Mouse (Mus musculus): ENCODE measurements at regions not wholly inside any gene's neighbourhood (a gene's known extent, or its start where the extent isn't known, plus 50 kb on each side); places are given as distances from the start of the nearest gene placed in this dataset.

DNA sequence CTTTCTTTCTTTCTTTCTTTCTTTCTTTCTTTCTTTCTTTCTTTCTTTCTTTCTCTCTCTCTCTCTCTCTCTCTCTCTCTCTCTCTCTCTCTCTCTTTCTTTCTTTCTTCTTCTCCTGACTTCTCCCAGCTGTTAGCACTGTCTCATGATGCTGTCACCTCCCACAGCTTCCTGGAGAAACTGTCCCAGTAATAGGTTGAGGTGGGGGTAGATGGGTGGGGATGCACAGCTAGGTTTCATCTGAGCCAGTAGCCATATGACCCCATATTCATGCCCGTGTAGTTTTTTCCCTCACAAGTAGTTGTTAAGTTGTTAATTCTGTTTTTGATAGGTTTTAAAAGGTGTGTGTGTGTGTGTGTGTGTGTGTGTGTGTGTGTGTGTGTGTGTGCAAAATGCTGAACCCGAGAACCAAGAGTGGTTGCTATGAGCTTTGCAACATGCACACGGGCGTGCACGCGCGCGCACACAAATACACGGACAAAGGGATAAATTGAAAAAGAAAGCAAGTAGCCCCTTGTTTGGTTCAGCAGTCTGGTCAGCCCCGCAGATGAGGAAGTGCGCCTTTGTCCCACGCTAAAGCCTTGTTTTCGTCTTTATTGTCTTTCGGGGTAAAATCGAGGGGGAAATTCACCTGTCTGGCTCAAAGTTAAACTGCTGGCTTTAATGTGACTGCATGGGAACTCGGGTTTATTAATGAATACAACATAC, 224.4 kb downstream of the Ndfip2 start:
- no peaks in the 10 kb centered on the region for H3K36me3 ChIP-seq (ENCODE audit: control insufficient read depth, insufficient read depth, low read length)
- ATAC-seq = peak; percentile 81
- H3K4me3 ChIP-seq (ENCODE audit: low read length) = peak overlapping the region; percentile 31
- H3K27me3 ChIP-seq (replicated peaks; ENCODE audit: control insufficient read depth, insufficient read depth, low read length) = no peaks in the 10 kb centered on the region; the same call in 1 of the 2 replicates
- WGBS = 1% methylated on average over 16 of the region's 16 CpGs
- H3K4me2 ChIP-seq (ENCODE audit: low read length) = peak overlapping the region; percentile 58
- peak overlapping the region; percentile 57 for H3K9ac ChIP-seq (ENCODE audit: low read depth, low read length)
- H3K4me1 ChIP-seq (ENCODE audit: control insufficient read depth, insufficient read depth, low read depth, low read length) = peaks cover 6% of the 10 kb centered on the region
- H3K9me3 ChIP-seq (ENCODE audit: control insufficient read depth, low read length) = no peaks in the 10 kb centered on the region
- H3K27ac ChIP-seq (ENCODE audit: low read depth, low read length) = peak overlapping the region; percentile 74

DNA sequence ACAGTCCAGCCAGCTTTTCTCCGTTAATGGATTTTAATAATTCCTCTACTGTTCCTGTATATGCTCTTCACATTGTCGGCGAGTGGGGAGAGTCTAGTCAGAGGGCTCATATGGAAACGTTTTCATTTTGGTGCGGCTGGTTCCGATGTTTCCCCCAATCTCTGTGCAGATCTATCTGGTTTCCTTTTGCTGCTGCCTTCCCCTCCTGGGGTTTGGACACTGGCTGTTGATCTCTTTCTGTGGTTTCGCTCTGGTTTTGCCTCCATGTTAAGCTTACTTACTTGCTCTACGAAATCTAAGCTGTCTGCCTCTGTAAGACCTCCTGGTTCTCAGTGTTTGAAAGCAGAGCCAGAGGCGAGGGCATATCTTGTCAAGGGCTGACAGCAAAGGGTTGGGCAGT, 221.7 kb downstream of the Ndfip2 start:
- H3K4me1 ChIP-seq (ENCODE audit: control insufficient read depth, insufficient read depth, low read depth, low read length) = peaks cover 6% of the 10 kb centered on the region
- no peak for ATAC-seq
- no peak overlapping the region for H3K4me3 ChIP-seq (ENCODE audit: low read length)
- H3K27ac ChIP-seq (ENCODE audit: low read depth, low read length) = no peak overlapping the region
- H3K9me3 ChIP-seq (ENCODE audit: control insufficient read depth, low read length) = no peaks in the 10 kb centered on the region
- H3K27me3 ChIP-seq (replicated peaks; ENCODE audit: control insufficient read depth, insufficient read depth, low read length) = no peaks in the 10 kb centered on the region
- peak overlapping the region; percentile 28; the same call in 1 of the 2 replicates for H3K4me2 ChIP-seq (ENCODE audit: low read length)
- H3K9ac ChIP-seq (ENCODE audit: low read depth, low read length) = no peak overlapping the region
- 63% methylated on average over 9 of the region's 9 CpGs for WGBS
- H3K36me3 ChIP-seq (ENCODE audit: control insufficient read depth, insufficient read depth, low read length) = no peaks in the 10 kb centered on the region

DNA sequence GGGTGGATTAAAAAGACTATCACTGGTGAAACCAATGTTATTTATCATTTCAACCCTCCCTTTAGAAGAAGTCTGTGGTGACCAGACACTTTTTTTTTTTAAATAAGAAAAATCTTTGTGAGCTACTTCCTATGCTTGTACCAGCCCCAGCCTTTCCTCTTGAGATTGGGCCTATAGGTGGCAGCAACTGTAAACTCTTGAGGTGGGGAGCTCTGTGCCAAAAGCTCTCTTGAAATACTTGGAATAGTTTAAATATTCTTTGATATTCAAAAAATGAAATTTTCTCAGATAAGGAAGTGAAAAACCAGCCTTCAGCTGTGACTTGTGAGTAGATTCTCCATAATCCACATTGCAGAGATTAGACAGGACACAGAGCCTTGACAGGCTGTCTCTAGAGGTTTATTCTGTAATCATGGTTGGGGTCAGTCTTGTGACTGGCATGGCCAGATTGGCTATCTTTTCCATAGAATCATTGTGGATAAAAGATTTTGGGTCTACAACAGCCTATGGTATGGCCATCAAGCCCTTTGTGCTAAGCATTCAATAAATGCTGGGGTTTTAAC, 216.7 kb downstream of the Ndfip2 start:
- no peak overlapping the region for H3K4me3 ChIP-seq (ENCODE audit: low read length)

DNA sequence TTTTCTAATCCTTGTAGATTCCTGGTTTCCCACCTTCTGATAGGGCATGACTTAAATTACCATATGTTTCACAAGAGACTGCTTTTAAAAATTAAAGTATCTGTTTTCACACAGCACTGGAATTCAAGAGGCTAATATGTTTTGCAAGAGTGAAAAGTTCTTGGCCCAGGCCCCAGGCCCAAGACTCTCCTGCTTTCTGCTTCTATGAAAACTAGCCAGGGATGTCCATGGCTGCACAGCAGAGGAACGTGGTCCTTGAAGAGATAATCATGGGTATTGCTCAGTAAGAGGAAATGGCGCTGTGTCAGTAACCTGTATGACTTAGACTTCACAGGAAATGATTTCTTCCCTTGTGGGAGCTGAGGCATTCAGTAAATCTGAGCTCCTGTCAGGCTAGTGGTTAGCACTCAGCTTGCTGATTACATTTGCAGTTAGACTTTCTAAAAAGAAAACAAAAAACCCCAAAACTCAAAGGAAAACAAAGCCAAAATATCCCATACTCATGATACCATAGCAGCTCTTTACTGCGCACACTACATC, 190.6 kb downstream of the Ndfip2 start:
- Histone ChIP-seq H3K36me3 (ENCODE audit: control insufficient read depth, insufficient read depth, low read length) (no peaks in the 10 kb centered on the region), H3K4me1 (ENCODE audit: control insufficient read depth, insufficient read depth, low read depth, low read length) (no peaks in the 10 kb centered on the region), H3K9me3 (ENCODE audit: control insufficient read depth, low read length) (no peaks in the 10 kb centered on the region), H3K4me3 (ENCODE audit: low read length) (no peak overlapping the region), H3K9ac (ENCODE audit: low read depth, low read length) (no peak overlapping the region), H3K27ac (ENCODE audit: low read depth, low read length) (no peak overlapping the region), H3K4me2 (ENCODE audit: low read length) (no peak overlapping the region), H3K27me3 (replicated peaks; ENCODE audit: control insufficient read depth, insufficient read depth, low read length) (no peaks in the 10 kb centered on the region)
- no peak for ATAC-seq
- WGBS = 71% methylated on average over 3 of the region's 3 CpGs

More for the DNA sequence above, 216.7 kb downstream of the Ndfip2 start:
- H3K9me3 ChIP-seq (ENCODE audit: control insufficient read depth, low read length) = no peaks in the 10 kb centered on the region
- no peak overlapping the region for H3K27ac ChIP-seq (ENCODE audit: low read depth, low read length)
- no peaks in the 10 kb centered on the region for H3K4me1 ChIP-seq (ENCODE audit: control insufficient read depth, insufficient read depth, low read depth, low read length)
- no peaks in the 10 kb centered on the region for H3K36me3 ChIP-seq (ENCODE audit: control insufficient read depth, insufficient read depth, low read length)
- no peaks in the 10 kb centered on the region for H3K27me3 ChIP-seq (replicated peaks; ENCODE audit: control insufficient read depth, insufficient read depth, low read length)
- H3K9ac ChIP-seq (ENCODE audit: low read depth, low read length) = no peak overlapping the region
- no peak overlapping the region for H3K4me2 ChIP-seq (ENCODE audit: low read length)
- no peak for ATAC-seq

DNA sequence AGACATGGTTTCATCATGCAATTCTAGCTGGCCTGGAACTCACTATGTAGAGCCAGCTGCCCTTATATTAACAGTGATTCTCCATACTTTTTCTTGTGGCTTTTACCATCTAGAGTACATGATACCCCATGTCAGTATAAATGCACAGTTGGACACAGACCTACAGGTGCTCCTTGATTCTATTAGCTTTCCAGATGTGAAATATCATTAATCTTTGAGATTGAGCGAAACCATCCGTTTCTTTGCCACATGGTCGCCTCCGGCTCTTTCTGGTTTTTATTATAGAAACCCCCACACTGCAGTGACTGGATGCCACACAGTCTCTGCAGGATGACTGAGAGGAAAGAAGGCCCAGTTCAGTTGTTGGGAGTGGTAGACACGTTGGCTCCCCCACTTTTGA, 188.7 kb downstream of the Ndfip2 start:
- no peak overlapping the region for H3K27ac ChIP-seq (ENCODE audit: low read depth, low read length)
- H3K9ac ChIP-seq (ENCODE audit: low read depth, low read length) = no peak overlapping the region
- H3K4me1 ChIP-seq (ENCODE audit: control insufficient read depth, insufficient read depth, low read depth, low read length) = no peaks in the 10 kb centered on the region
- H3K4me2 ChIP-seq (ENCODE audit: low read length) = no peak overlapping the region
- 75% methylated on average over 5 of the region's 5 CpGs for WGBS
- H3K9me3 ChIP-seq (ENCODE audit: control insufficient read depth, low read length) = no peaks in the 10 kb centered on the region
- ATAC-seq = no peak
- no peaks in the 10 kb centered on the region for H3K36me3 ChIP-seq (ENCODE audit: control insufficient read depth, insufficient read depth, low read length)
- H3K27me3 ChIP-seq (replicated peaks; ENCODE audit: control insufficient read depth, insufficient read depth, low read length) = no peaks in the 10 kb centered on the region
- no peak overlapping the region for H3K4me3 ChIP-seq (ENCODE audit: low read length)

DNA sequence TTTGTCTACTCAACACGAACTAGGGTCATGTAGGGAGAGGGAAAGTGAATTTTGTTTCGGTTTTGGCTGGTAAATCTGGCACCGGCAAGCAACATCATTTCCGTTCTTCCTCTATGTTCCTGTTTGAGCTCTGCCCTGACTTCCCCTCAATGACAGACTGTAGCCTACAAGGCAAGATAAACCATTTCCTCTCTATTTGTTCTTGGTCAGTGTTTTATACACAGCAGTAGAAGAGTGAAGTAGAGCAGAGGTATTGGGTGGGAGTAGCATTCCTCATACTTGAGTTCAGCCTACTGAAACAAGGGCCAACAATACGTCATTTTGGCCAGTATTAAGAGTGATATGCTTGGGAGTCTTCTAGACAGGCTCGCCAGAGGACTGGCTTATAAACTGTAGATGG, 177.0 kb downstream of the Ndfip2 start:
- H3K27me3 ChIP-seq (replicated peaks; ENCODE audit: control insufficient read depth, insufficient read depth, low read length) = no peaks in the 10 kb centered on the region
- no peak overlapping the region for H3K4me2 ChIP-seq (ENCODE audit: low read length)
- H3K36me3 ChIP-seq (ENCODE audit: control insufficient read depth, insufficient read depth, low read length) = no peaks in the 10 kb centered on the region
- no peaks in the 10 kb centered on the region for H3K4me1 ChIP-seq (ENCODE audit: control insufficient read depth, insufficient read depth, low read depth, low read length)
- no peak overlapping the region for H3K9ac ChIP-seq (ENCODE audit: low read depth, low read length)
- H3K9me3 ChIP-seq (ENCODE audit: control insufficient read depth, low read length) = no peaks in the 10 kb centered on the region
- ATAC-seq = no peak
- H3K4me3 ChIP-seq (ENCODE audit: low read length) = no peak overlapping the region
- 89% methylated on average over 6 of the region's 6 CpGs for WGBS
- no peak overlapping the region for H3K27ac ChIP-seq (ENCODE audit: low read depth, low read length)

DNA sequence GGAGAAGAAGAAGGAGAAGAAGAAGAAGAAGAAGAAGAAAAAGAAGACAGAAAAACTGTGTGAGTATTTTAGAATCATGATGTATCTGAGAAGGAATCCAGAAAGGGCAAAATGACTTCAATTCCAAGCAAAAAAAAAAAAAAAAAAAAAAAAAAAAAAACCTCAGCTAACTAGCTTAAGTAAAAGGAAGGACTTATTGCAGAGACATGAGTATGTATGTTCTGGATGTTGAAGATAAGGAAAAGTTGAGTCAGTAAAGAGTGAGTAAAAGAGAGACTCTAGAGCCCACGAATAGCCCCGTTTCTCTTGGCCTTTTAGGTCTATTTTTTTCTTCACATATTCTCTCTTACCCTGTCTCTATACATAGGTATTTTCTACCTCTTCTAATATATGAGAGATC, 175.1 kb downstream of the Ndfip2 start:
- Histone ChIP-seq H3K27ac (ENCODE audit: low read depth, low read length) (no peak overlapping the region), H3K9me3 (ENCODE audit: control insufficient read depth, low read length) (no peaks in the 10 kb centered on the region), H3K4me1 (ENCODE audit: control insufficient read depth, insufficient read depth, low read depth, low read length) (no peaks in the 10 kb centered on the region), H3K9ac (ENCODE audit: low read depth, low read length) (no peak overlapping the region), H3K27me3 (replicated peaks; ENCODE audit: control insufficient read depth, insufficient read depth, low read length) (no peaks in the 10 kb centered on the region), H3K4me2 (ENCODE audit: low read length) (no peak overlapping the region), H3K36me3 (ENCODE audit: control insufficient read depth, insufficient read depth, low read length) (no peaks in the 10 kb centered on the region), H3K4me3 (ENCODE audit: low read length) (no peak overlapping the region)
- WGBS = 96% methylated on average over 2 of the region's 2 CpGs
- ATAC-seq = no peak

DNA sequence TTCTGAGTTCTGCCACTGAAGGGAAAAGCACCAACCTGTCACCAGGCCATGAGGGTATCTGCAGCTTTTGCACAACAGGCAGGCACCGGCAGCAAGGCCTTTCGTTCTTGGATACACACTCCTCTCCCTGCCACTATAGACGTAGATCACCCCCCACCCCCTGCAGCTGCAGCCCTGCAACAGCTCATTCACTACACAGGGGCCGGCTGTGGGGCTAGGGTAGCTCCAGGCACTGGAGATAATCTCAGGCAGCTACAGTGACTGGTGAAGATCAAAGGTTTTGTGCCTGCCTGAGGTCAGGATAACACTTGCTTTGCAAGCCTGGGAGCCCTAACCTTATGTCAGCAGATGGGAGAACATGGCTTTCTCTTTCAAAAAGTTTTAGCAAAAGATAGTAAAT, 174.3 kb downstream of the Ndfip2 start:
- no peak overlapping the region for H3K9ac ChIP-seq (ENCODE audit: low read depth, low read length)
- no peak overlapping the region for H3K4me3 ChIP-seq (ENCODE audit: low read length)
- WGBS = 5% methylated on average over 4 of the region's 4 CpGs
- no peak for ATAC-seq
- H3K9me3 ChIP-seq (ENCODE audit: control insufficient read depth, low read length) = no peaks in the 10 kb centered on the region
- H3K27me3 ChIP-seq (replicated peaks; ENCODE audit: control insufficient read depth, insufficient read depth, low read length) = no peaks in the 10 kb centered on the region
- H3K36me3 ChIP-seq (ENCODE audit: control insufficient read depth, insufficient read depth, low read length) = no peaks in the 10 kb centered on the region
- no peak overlapping the region for H3K27ac ChIP-seq (ENCODE audit: low read depth, low read length)
- no peaks in the 10 kb centered on the region for H3K4me1 ChIP-seq (ENCODE audit: control insufficient read depth, insufficient read depth, low read depth, low read length)
- H3K4me2 ChIP-seq (ENCODE audit: low read length) = no peak overlapping the region

DNA sequence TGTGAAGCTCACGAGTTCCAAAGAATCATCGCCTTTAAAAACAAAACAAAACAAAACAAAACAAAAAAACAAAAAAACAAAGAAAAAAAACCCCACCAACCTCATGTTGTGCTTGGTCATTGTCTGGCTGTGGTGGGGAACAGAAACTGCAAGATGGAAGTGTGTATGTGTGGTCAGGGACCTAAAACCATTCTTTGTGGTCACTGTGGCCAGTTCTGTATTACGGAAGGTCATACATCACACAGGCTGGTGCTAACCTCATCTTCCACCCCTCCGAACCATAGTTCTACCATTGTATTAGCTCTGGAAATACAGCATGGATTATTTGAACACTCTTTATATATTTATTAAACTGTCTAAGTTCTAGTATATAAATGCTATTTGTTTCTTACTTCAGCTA, 173.2 kb downstream of the Ndfip2 start:
- H3K4me1 ChIP-seq (ENCODE audit: control insufficient read depth, insufficient read depth, low read depth, low read length) = peaks cover 5% of the 10 kb centered on the region
- no peak overlapping the region for H3K27ac ChIP-seq (ENCODE audit: low read depth, low read length)
- ATAC-seq = no peak
- H3K9ac ChIP-seq (ENCODE audit: low read depth, low read length) = no peak overlapping the region
- no peaks in the 10 kb centered on the region for H3K36me3 ChIP-seq (ENCODE audit: control insufficient read depth, insufficient read depth, low read length)
- H3K4me3 ChIP-seq (ENCODE audit: low read length) = no peak overlapping the region
- no peaks in the 10 kb centered on the region for H3K9me3 ChIP-seq (ENCODE audit: control insufficient read depth, low read length)
- H3K4me2 ChIP-seq (ENCODE audit: low read length) = no peak overlapping the region
- no peaks in the 10 kb centered on the region for H3K27me3 ChIP-seq (replicated peaks; ENCODE audit: control insufficient read depth, insufficient read depth, low read length)
- 91% methylated on average over 4 of the region's 4 CpGs for WGBS
